Mouse (Mus musculus): ENCODE measurements around the gene 4930404N11Rik. TPM values are rescaled to one million over a fixed set of nuclear protein-coding genes. Genes with fewer than 3 reads are reported as not detected.
A peak's percentile ranks its signal among the peaks of the same experiment; 100 is the strongest.

The 4930404N11Rik gene
- total and polyA plus RNA-seq, 2 experiments from 2014 or later: 0.68 TPM; not detected in 1

DNA sequence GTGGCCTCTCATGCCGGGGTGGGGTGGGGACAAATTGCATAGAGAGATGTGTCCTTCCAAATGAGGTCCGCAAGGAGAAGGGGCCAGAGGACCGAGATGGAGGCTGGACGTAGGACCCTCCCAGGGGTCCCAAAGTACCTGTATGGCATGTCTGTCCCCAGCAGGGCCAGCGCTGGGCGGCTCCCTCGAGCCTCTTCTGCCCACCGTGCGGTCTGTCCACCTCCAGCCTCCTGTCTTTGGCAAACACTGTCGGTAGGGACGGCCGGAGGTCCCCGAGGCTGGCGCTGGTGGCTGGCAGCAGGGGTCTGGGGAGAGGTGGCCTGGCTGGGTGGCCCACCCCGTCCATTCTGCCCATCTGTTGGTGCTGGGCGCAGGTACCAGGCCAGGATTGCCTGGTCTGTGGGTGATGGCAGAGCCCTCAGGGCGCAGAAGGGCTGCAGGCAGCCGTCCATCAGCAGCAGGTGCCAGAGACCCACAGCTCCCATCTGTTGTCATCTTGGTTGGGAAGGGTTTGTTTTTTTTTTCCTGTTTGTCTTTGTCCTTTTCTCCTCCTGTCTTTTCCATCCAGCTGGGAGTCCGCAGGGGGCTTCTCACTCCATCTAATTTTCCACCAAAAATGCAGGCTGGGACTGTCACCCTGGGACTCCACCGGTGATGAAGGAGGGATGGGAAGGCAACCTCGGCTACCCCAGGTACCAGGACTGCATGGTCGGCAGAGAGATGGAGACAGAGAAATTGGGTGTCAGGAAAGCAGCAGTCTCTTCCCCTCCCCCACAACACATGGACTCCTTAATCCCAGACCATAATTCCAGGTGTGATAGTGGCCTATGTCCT, 35.0 kb upstream of the 4930404N11Rik start:
- no peaks in the 10 kb centered on the region for H3K9me3 ChIP-seq (replicated peaks; ENCODE audit: control insufficient read depth, low read length)
- H3K4me1 ChIP-seq (ENCODE audit: control insufficient read depth, insufficient read depth): peaks cover 15% of the 10 kb centered on the region
- TF ChIP-seq EP300 (IDR thresholded peaks at IDR 0.05; ENCODE audit: low read depth): no peak
- TF ChIP-seq CTCF (IDR thresholded peaks at IDR 0.05; ENCODE audit: low read depth): no peak
- peaks cover 71% of the 10 kb centered on the region for H3K36me3 ChIP-seq (replicated peaks; ENCODE audit: control insufficient read depth, insufficient read depth, low read length)
- DNase-seq (ENCODE audit: low spot score) (no peak), ATAC-seq (ENCODE audit: insufficient read depth, low read depth) (no peak)
- no peaks in the 10 kb centered on the region for H3K27me3 ChIP-seq (ENCODE audit: control insufficient read depth, insufficient read depth, low read length)
- no peak overlapping the region for H3K9ac ChIP-seq (replicated peaks; ENCODE audit: low read depth, low read length)
- 78% methylated on average over 22 of the region's 22 CpGs for WGBS
- no peak overlapping the region for H3K4me3 ChIP-seq (ENCODE audit: low read depth, low read length)
- no peak overlapping the region for H3K4me2 ChIP-seq (ENCODE audit: low read depth, low read length)
- H3K27ac ChIP-seq (ENCODE audit: low read depth): peak overlapping the region; percentile 75; the same call in 1 of the 2 replicates

DNA sequence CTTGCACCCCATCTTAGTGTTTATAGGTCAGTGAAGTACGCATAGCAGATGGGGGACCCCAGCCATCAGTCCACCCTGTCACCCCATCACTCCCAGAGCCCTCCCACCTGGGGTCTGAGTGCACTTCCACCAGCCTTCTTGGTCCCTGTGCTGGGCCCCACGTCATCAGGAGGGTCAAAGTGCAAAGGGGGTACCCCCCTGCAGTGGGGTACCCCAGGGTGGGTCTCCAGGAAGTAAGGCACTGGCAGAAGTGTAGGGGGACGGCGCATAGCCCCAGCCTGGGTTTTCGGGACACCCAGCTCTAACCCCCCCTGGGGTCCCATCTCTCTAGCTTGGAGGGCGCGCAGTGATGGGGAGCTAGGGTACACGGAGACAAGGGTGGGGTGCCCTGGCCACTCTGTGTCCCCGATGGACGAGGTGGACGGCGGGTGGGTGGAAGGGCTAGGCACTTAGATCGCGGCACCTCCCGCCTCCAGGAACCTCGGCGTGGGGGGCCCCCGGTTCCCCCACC, 34.2 kb upstream of the 4930404N11Rik start:
- Histone ChIP-seq H3K4me2 (ENCODE audit: low read depth, low read length) (no peak overlapping the region), H3K9ac (replicated peaks; ENCODE audit: low read depth, low read length) (no peak overlapping the region), H3K4me3 (ENCODE audit: low read depth, low read length) (no peak overlapping the region), H3K36me3 (replicated peaks; ENCODE audit: control insufficient read depth, insufficient read depth, low read length) (peaks cover 64% of the 10 kb centered on the region), H3K27me3 (ENCODE audit: control insufficient read depth, insufficient read depth, low read length) (no peaks in the 10 kb centered on the region), H3K4me1 (ENCODE audit: control insufficient read depth, insufficient read depth) (peaks cover 15% of the 10 kb centered on the region), H3K9me3 (replicated peaks; ENCODE audit: control insufficient read depth, low read length) (no peaks in the 10 kb centered on the region), H3K27ac (ENCODE audit: low read depth) (no peak overlapping the region)
- DNase-seq (ENCODE audit: low spot score): no peak
- 82% methylated on average over 18 of the region's 18 CpGs for WGBS
- no peak for ATAC-seq (ENCODE audit: insufficient read depth, low read depth)
- no peak for TF ChIP-seq CTCF (IDR thresholded peaks at IDR 0.05; ENCODE audit: low read depth)

DNA sequence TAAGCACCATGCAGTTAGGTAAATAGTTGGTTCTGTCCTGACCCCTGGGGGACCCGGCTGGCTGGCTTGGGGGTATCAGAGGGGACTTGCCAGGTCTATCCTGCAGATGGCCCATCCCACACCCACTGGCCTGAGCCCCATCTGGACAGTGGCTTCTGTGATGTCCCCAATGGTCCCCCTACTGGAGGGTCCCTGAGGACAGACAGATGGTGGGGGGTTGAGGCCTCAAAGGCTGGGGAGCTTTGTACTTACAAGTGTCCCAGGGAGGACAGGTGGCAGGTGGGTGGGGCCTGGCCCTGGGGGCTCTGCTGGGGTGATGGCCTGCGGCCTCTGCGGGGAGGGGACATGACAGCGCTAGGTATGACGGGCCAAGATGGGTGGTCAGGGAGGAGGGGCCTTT, 33.7 kb upstream of the 4930404N11Rik start:
- no peaks in the 10 kb centered on the region for H3K27me3 ChIP-seq (ENCODE audit: control insufficient read depth, insufficient read depth, low read length)

DNA sequence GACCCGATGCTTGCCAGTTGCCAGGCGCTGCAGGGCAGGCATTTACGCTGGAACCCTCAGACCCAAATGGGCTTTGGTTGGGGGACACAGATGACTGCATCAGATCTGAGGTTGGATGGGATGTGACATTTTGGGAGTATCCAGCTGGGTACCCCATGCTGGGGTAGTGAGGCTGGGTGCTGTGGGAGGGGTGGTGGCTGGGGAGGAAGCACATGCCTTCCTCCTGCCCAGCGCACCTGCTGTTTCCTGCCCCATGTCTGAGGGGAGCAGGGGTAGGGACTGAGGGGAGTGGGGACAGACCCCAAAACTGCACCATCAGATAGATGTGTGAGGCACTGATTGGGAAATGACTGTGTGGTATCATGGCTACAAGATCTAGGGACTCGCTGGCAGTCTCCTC, 31.1 kb upstream of the 4930404N11Rik start:
- 78% methylated on average over 5 of the region's 5 CpGs for WGBS
- ATAC-seq (ENCODE audit: insufficient read depth, low read depth): no peak
- TF ChIP-seq CTCF (IDR thresholded peaks at IDR 0.05; ENCODE audit: low read depth): no peak
- no peak for TF ChIP-seq EP300 (IDR thresholded peaks at IDR 0.05; ENCODE audit: low read depth)

More for the DNA sequence above, 33.7 kb upstream of the 4930404N11Rik start:
- Histone ChIP-seq H3K4me1 (ENCODE audit: control insufficient read depth, insufficient read depth) (peaks cover 15% of the 10 kb centered on the region), H3K4me3 (ENCODE audit: low read depth, low read length) (no peak overlapping the region), H3K4me2 (ENCODE audit: low read depth, low read length) (no peak overlapping the region), H3K9me3 (replicated peaks; ENCODE audit: control insufficient read depth, low read length) (no peaks in the 10 kb centered on the region), H3K36me3 (replicated peaks; ENCODE audit: control insufficient read depth, insufficient read depth, low read length) (peaks cover 58% of the 10 kb centered on the region), H3K9ac (replicated peaks; ENCODE audit: low read depth, low read length) (no peak overlapping the region), H3K27ac (ENCODE audit: low read depth) (no peak overlapping the region)
- ATAC-seq (ENCODE audit: insufficient read depth, low read depth) (no peak), DNase-seq (ENCODE audit: low spot score) (no peak)
- TF ChIP-seq CTCF (IDR thresholded peaks at IDR 0.05; ENCODE audit: low read depth) (no peak), EP300 (IDR thresholded peaks at IDR 0.05; ENCODE audit: low read depth) (no peak)
- WGBS: 80% methylated on average over 5 of the region's 5 CpGs

DNA sequence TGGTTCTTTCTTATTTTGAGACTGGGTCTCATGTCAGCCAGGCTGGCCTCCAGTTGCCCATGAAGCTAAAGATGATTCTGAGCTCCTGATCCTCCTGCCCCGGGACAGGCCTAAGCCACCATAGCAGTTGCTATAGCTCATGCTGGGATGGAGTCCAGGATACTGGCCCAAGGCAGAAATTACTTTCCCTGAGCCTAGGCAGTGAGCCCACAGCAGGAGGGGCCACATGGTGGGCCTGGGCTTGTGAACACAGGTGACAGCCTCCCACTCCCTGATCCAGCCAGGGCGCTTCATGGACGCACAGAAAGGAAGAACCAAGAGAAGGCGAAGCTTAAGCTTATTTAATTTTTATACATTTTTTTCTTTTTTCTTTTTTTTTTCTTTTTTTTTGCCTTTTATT, 30.2 kb upstream of the 4930404N11Rik start:
- Histone ChIP-seq H3K9ac (replicated peaks; ENCODE audit: low read depth, low read length) (no peak overlapping the region), H3K4me2 (ENCODE audit: low read depth, low read length) (no peak overlapping the region), H3K27me3 (ENCODE audit: control insufficient read depth, insufficient read depth, low read length) (no peaks in the 10 kb centered on the region), H3K9me3 (replicated peaks; ENCODE audit: control insufficient read depth, low read length) (no peaks in the 10 kb centered on the region), H3K4me3 (ENCODE audit: low read depth, low read length) (no peak overlapping the region), H3K4me1 (ENCODE audit: control insufficient read depth, insufficient read depth) (peaks cover 12% of the 10 kb centered on the region; the same call in 1 of the 2 replicates), H3K27ac (ENCODE audit: low read depth) (no peak overlapping the region), H3K36me3 (replicated peaks; ENCODE audit: control insufficient read depth, insufficient read depth, low read length) (peaks cover 40% of the 10 kb centered on the region)
- no peak for ATAC-seq (ENCODE audit: insufficient read depth, low read depth)
- no peak for DNase-seq (ENCODE audit: low spot score)
- no peak for TF ChIP-seq CTCF (IDR thresholded peaks at IDR 0.05; ENCODE audit: low read depth)
- no peak for TF ChIP-seq EP300 (IDR thresholded peaks at IDR 0.05; ENCODE audit: low read depth)
- WGBS: 86% methylated on average over 4 of the region's 4 CpGs

More for the DNA sequence above, 31.1 kb upstream of the 4930404N11Rik start:
- Histone ChIP-seq H3K9ac (replicated peaks; ENCODE audit: low read depth, low read length) (no peak overlapping the region), H3K4me3 (ENCODE audit: low read depth, low read length) (no peak overlapping the region), H3K9me3 (replicated peaks; ENCODE audit: control insufficient read depth, low read length) (no peaks in the 10 kb centered on the region), H3K27me3 (ENCODE audit: control insufficient read depth, insufficient read depth, low read length) (no peaks in the 10 kb centered on the region), H3K36me3 (replicated peaks; ENCODE audit: control insufficient read depth, insufficient read depth, low read length) (peaks cover 41% of the 10 kb centered on the region), H3K4me1 (ENCODE audit: control insufficient read depth, insufficient read depth) (peaks cover 21% of the 10 kb centered on the region), H3K4me2 (ENCODE audit: low read depth, low read length) (no peak overlapping the region), H3K27ac (ENCODE audit: low read depth) (no peak overlapping the region)
- DNase-seq (ENCODE audit: low spot score): no peak

Measured in heart, postnatal 0 days (tissue).